Mouse (Mus musculus): ENCODE measurements around the gene Gm7324. TPM values are rescaled to one million over a fixed set of nuclear protein-coding genes. Genes with fewer than 3 reads are reported as not detected.
"Not testable (repeated sequence)": the region's sequence is repeated elsewhere in the genome, so short reads cannot be mapped to it uniquely, and the experiment has no call there.

Gm7324 gene
- 1 to 10 TPM in 2 of 4 experiments, under 1 TPM in 2; 0.31 to 3.0 (median 1.1) TPM for total RNA-seq (2022)

DNA sequence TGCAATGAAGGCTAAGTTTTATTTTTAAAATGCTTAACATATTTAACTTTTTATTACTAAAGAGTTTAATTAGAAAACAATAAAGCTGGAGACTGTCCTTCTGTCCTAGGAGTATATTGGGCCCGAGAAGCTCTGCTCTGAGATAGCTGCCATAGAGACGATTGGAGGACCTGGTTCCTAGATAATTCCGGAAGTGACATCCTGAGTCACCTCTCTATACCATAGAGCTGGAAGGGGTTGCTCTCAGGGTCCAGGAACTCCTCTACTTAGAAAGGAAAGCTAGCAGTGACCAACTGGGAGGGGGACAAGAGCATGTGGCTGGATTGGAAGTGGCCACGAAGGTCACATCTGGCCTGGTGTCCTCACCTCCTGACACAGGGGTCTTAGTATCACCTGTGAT, at the start of gene Gm7324:
Gene Gm7324 (plus strand): TSS at position 208 of the 400 bp plus-strand sequence.
- not testable (repeated sequence) for DNase-seq

- DNase-seq = not testable (repeated sequence)
Measured at GRCm38 (mm10) chr14:43677099-43677498, 20.5 kb upstream of the Gm7324 start, which contains the start of gene Gm8165. Gene Gm8165 (minus strand): TSS chr14:43677199.

DNA sequence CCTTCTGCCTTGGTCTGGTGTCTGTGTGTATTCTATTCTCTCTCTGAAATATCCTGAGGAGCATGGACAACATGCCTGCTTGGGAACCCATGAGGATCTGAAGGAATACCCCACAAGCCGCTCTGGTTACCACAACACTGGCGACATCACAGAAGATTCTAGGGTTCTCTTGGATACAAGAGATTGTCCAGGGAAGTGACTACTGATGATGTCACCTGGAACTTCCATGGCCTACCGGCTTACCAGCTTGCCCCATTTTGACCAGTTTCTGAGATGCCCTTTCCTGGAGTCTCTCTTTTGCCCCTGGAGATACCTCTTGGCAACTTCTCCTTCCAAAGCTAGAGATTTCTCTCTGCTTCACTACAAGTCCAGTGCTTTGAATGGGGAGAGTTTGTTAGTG, 29.8 kb downstream of the Gm7324 start, which contains the start of gene Gm16506:
Gene Gm16506 (minus strand): TSS at position 101 of the 400 bp plus-strand sequence.
- not testable (repeated sequence) for DNase-seq

DNA sequence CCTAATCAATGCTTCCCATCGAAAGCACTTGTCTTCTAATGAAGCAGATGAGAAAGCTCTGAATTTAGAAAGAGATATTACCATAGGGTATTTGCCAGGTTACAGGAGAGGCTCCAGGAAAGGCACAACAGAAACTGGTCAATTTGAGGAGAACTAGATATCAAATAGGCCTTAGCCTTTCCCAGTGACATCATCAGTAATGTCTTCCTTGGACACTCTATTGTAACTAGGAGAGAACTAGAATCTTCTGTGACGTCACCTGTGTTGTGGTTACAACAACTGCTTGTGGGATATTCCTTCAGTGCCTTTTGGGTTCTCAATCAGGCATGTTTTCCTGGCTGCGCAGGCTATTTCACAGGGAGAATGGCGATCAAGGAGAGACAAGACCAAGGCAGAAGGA, 49.9 kb downstream of the Gm7324 start, which contains the start of gene Gm6526:
Gene Gm6526 (plus strand): TSS at position 301 of the 400 bp plus-strand sequence.
- not testable (repeated sequence) for DNase-seq

Other genes with a start within 250 kb of the Gm7324 start
- not detected for gene Gm5799, start 154.3 kb upstream of the Gm7324 start, total RNA-seq (2022)
- gene Gm17654, start 118.7 kb upstream of the Gm7324 start, total RNA-seq (2022) = not detected
- gene Gm10375, start 89.8 kb upstream of the Gm7324 start, total RNA-seq (2022) = not detected
- gene Gm8165, start 20.6 kb upstream of the Gm7324 start, total RNA-seq (2022) = not detected
- gene Gm16506, start 29.7 kb downstream of the Gm7324 start, total RNA-seq (2022) = not detected
- not detected for gene Gm6526, start 50.0 kb downstream of the Gm7324 start, total RNA-seq (2022)
- gene Gm8180, start 86.9 kb downstream of the Gm7324 start, total RNA-seq (2022) = not detected
- not detected for gene Ear1, start 177.7 kb downstream of the Gm7324 start, total RNA-seq (2022)
- not detected for gene Ear10, start 225.7 kb downstream of the Gm7324 start, total RNA-seq (2022)
- gene Gm8113, start 227.6 kb downstream of the Gm7324 start, total RNA-seq (2022) = 1 to 10 TPM in 3 of 4 experiments, under 1 TPM in 1; 0.92 to 4.9 (median 2.6) TPM